In genomic region chr7:65878234-65878633, GRCm38 (mm10) we compare ENCODE assay signal across 14 mouse cellular contexts. TPM values are rescaled to one million over a fixed set of nuclear protein-coding genes. Genes with fewer than 3 reads are reported as not detected.
"Had no signal": no experiment of that assay in that cellular context is flagged by ENCODE, and none has a peak within 500 bp of the region (broad histone marks: within the 10 kb centered on the region; RNA-seq: fewer than 3 reads in every experiment).

No protein-coding gene starts in this region.

- DNase-seq: liver; liver, embryonic 13.5 days; liver, postnatal 0 days; lung, adult 18-20 months; lung, adult 2 months; lung, embryonic 14.5 days; lung, postnatal 10 days; lung, postnatal 14 days; lung, postnatal 36 days; lung, postnatal 4 days; midbrain, embryonic 14.5 days had no signal

RNA-seq across cellular contexts. Expression of gene Pcsk6, which starts 16.7 kb away (rescaled TPM):
- total RNA-seq: megakaryocyte progenitor cell, adult 5-6 weeks; megakaryocyte, adult 5-6 weeks; monocyte, adult 5-6 weeks had no signal
